Mouse (Mus musculus) testis, postnatal 10 days (tissue): ENCODE results near the gene Six5.

Source experiments
- DNase-seq: peaks from one replicate; pipeline ENCODE4 v3.0.0; 2021; ENCODE audit warnings: low spot score

The Six5 gene

GRCm38 (mm10) chr7:19096421-19096976 is 2.1 kb downstream of the Six5 start:
- DNase-seq = no peak

- DNase-seq = no peak
These were observed 2.8 kb downstream of the Six5 start for GRCm38 (mm10) chr7:19097217-19097616.

GRCm38 (mm10) chr7:19097863-19098262 is 3.5 kb downstream of the Six5 start:
- DNase-seq = no peak

GRCm38 (mm10) chr7:19098811-19099210 is 4.4 kb downstream of the Six5 start:
- DNase-seq = no peak

- no peak for DNase-seq
These were observed 5.9 kb downstream of the Six5 start for GRCm38 (mm10) chr7:19100290-19100689.

GRCm38 (mm10) chr7:19103741-19104140 is 9.3 kb downstream of the Six5 start:
- DNase-seq = no peak

- DNase-seq = no peak
These were observed 10.1 kb downstream of the Six5 start for GRCm38 (mm10) chr7:19104486-19104885.

GRCm38 (mm10) chr7:19107436-19107835 is 13.0 kb downstream of the Six5 start:
- DNase-seq = no peak

- DNase-seq = no peak
These were observed 15.2 kb downstream of the Six5 start for GRCm38 (mm10) chr7:19109565-19109964.

GRCm38 (mm10) chr7:19118028-19118771 is 23.8 kb downstream of the Six5 start, which contains the start of gene Gm4969:
Gene Gm4969, minus strand, starts transcription at chr7:19118368.
- DNase-seq = peak; percentile 92

- no peak for DNase-seq
These were observed 24.7 kb downstream of the Six5 start for GRCm38 (mm10) chr7:19119083-19119482.

- DNase-seq = peak; percentile 87
These were observed 25.4 kb downstream of the Six5 start, which contains the start of gene Fbxo46 for GRCm38 (mm10) chr7:19119631-19120429. Gene Fbxo46, plus strand, starts transcription at chr7:19119859.

GRCm38 (mm10) chr7:19121686-19122085 is 27.3 kb downstream of the Six5 start:
- no peak for DNase-seq

- DNase-seq = no peak
These were observed 30.3 kb downstream of the Six5 start for GRCm38 (mm10) chr7:19124713-19125112.

- DNase-seq = no peak
These were observed 33.4 kb downstream of the Six5 start for GRCm38 (mm10) chr7:19127744-19128143.

GRCm38 (mm10) chr7:19129396-19129795 is 35.0 kb downstream of the Six5 start:
- DNase-seq = no peak

- no peak for DNase-seq
These were observed 36.3 kb downstream of the Six5 start for GRCm38 (mm10) chr7:19130657-19131056.

- DNase-seq = peak; percentile 97
These were observed 37.0 kb downstream of the Six5 start for GRCm38 (mm10) chr7:19131324-19131848.

- DNase-seq = no peak
These were observed 41.8 kb downstream of the Six5 start for GRCm38 (mm10) chr7:19136168-19136567.

GRCm38 (mm10) chr7:19136673-19137334 is 42.4 kb downstream of the Six5 start:
- no peak for DNase-seq

GRCm38 (mm10) chr7:19137380-19137779 is 43.0 kb downstream of the Six5 start:
- peak; percentile 84 for DNase-seq

- no peak for DNase-seq
These were observed 52.4 kb downstream of the Six5 start for GRCm38 (mm10) chr7:19146793-19147192.
